Mouse (Mus musculus) liver, postnatal 0 days (tissue): ENCODE measurements around the gene Ostc.

Experiments used
- CTCF ChIP-seq: sonication (generic); IDR thresholded peaks from 2 replicates; pipeline ENCODE4 v1.5.1; 2016; ENCODE audit warnings: antibody characterized with exemption, low read depth
- EP300 ChIP-seq: IDR thresholded peaks from 2 replicates; pipeline ENCODE4 v1.6.1; 2016; ENCODE audit warnings: antibody characterized with exemption, low read depth, mild to moderate bottlenecking

- TF ChIP-seq CTCF (peak; percentile 81), EP300 (no peak)
Observed at GRCm38 (mm10) chr3:130714775-130715568, 5.7 kb upstream of the Ostc start.
